Mouse (Mus musculus) gastrocnemius, postnatal 36 days (tissue): ENCODE data around the gene Dntt. TPM values are rescaled to one million over a fixed set of nuclear protein-coding genes. Genes with fewer than 3 reads are reported as not detected.

ENCODE experiments used
- total RNA-seq, 2 experiments: library from RNA; stranded (reverse); gene quantifications; 2 replicates each; pipeline ENCODE4 v1.2.3; 2021

The Dntt gene
- total RNA-seq, 2 experiments from 2014 or later, result 2.3 TPM; not detected in 1

Other genes with a start within 250 kb of the Dntt start
- 1 to 10 TPM; 2.4 to 3.3 TPM for gene Ccnj, start 198.0 kb upstream of the Dntt start, total RNA-seq
- 1 to 10 TPM; 2.5 to 4.5 TPM for gene Zfp518a, start 134.6 kb upstream of the Dntt start, total RNA-seq
- gene Blnk, start 34.7 kb upstream of the Dntt start, total RNA-seq, result 1 to 10 TPM; 1.4 to 1.5 TPM
- not detected for gene Opalin, start 47.8 kb downstream of the Dntt start, total RNA-seq
- under 1 TPM; 0.07 to 0.08 TPM for gene Tll2, start 177.6 kb downstream of the Dntt start, total RNA-seq
- 10 to 100 TPM; 57.8 to 63.3 TPM for gene Tm9sf3, start 234.7 kb downstream of the Dntt start, total RNA-seq